Mouse (Mus musculus) forebrain, embryonic 11.5 days (tissue): Measurements from ENCODE around the gene Ercc1. TPM values are rescaled to one million over a fixed set of nuclear protein-coding genes. Genes with fewer than 3 reads are reported as not detected.

Source experiments
- ATAC-seq: fragments of 200-750 bp; cut with Nextera tagmentation; replicated peaks from 2 replicates; pipeline ENCODE4 v1.8.0; 2017; ENCODE audit warnings: moderate TSS enrichment; ENCODE audit not compliant: low FRiP score
- DNase-seq: peaks from one replicate; pipeline ENCODE4 v3.0.0-alpha.2; 2017; ENCODE audit warnings: low spot score
- H3K27ac ChIP-seq: fragments of 300-500 bp; sonication (generic); 2 replicates; pipeline ENCODE4 v1.5.1; 2014; ENCODE audit warnings: low read depth, low read length
- H3K27me3 ChIP-seq: fragments of 300-500 bp; sonication (generic); 2 replicates; pipeline ENCODE4 v1.6.1; 2014; ENCODE audit warnings: mild to moderate bottlenecking, low read length, mixed read lengths; ENCODE audit not compliant: control insufficient read depth, insufficient read depth
- H3K36me3 ChIP-seq: fragments of 300-500 bp; sonication (generic); 2 replicates; pipeline ENCODE4 v1.6.1; 2014; ENCODE audit warnings: mild to moderate bottlenecking, low read length, moderate library complexity, mixed read lengths; ENCODE audit not compliant: control insufficient read depth, insufficient read depth
- H3K4me1 ChIP-seq: fragments of 300-500 bp; sonication (generic); replicated peaks from 2 replicates; pipeline ENCODE4 v1.6.1; 2014; ENCODE audit warnings: low read length, mixed read lengths; ENCODE audit not compliant: control insufficient read depth, insufficient read depth
- H3K4me2 ChIP-seq: fragments of 300-500 bp; sonication (generic); 2 replicates; pipeline ENCODE4 v1.6.1; 2014; ENCODE audit warnings: low read depth, mild to moderate bottlenecking, low read length, moderate library complexity, mixed read lengths; ENCODE audit not compliant: severe bottlenecking
- H3K4me3 ChIP-seq: fragments of 300-500 bp; sonication (generic); 2 replicates; pipeline ENCODE4 v1.5.1; 2014; ENCODE audit warnings: low read depth, low read length
- H3K9ac ChIP-seq: fragments of 300-500 bp; sonication (generic); 2 replicates; pipeline ENCODE4 v1.6.1; 2014; ENCODE audit warnings: low read length
- H3K9me3 ChIP-seq: fragments of 300-500 bp; sonication (generic); 2 replicates; pipeline ENCODE4 v1.6.1; 2016; ENCODE audit warnings: low read length, mixed read lengths; ENCODE audit not compliant: control insufficient read depth
- WGBS: fragments of 180-500 bp; shearing (Covaris S2); extraction: QIAGEN DNeasy Blood & Tissue Kit; methylation state at CpG from one replicate; pipeline ENCODE4 v1.1.7; 2014; 5-methylcytosine and 5-hydroxymethylcytosine counted together
- polyA plus RNA-seq: library from polyadenylated mRNA; unstranded; fragments of >200 nt; fragmentation: Nextera tagmentation; extraction: Ambion mirVana; gene quantifications from 2 replicates; pipeline ENCODE4 v1.2.1, GENCODE M21; 2014

Ercc1 gene
- polyA plus RNA-seq, 1 experiment from 2014 or later: 94.4 TPM

DNA sequence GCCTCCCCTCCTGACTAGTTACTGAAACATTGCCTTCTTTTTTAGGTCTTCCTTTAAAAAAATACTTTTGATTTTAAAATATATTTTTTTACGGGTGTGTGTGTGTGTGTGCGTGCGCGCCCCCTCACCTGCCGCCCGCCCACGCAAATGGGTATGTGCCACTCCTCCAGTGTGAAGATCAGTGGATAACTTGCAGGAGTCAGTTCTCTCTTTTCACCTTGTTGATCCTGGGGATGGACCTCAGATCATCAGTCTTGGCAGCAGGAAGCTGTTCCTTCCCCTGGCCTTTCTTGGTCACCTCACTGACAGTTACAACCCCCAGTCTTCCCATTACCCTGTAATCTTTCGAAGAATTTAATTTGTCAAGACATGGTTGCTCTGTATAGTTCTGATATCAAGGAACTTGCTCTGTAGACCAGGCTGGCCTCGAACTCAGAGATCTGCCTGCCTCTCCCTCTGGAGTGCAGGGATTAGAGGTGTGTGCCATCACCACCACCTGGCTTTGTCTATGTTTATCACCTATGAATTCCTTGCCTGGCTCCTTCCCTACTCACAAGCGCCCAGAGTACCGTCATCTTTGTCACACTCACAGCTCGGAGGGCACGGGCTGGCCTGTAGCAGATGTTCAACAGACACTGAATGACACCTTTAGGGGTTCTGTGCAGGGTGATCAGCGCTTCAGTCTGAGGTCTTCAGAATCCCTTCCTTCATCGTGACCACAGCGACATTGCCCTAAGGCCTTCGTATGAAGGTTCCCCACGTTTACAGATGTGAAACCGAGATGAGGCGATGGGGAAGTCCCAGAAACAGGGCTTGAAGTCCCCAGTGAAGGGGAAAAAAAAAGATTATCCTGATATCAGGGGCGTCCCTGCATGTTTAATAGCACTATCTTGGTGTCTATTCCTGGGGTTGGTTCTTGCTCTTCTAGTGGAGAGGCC is 19.0 kb upstream of the Ercc1 start:
- Histone ChIP-seq H3K4me2 (no peak overlapping the region; the same call in 1 of the 2 replicates), H3K9me3 (no peaks in the 10 kb centered on the region), H3K9ac (no peak overlapping the region), H3K4me3 (no peak overlapping the region), H3K27me3 (no peaks in the 10 kb centered on the region), H3K27ac (no peak overlapping the region), H3K36me3 (no peaks in the 10 kb centered on the region), H3K4me1 (peaks cover 12% of the 10 kb centered on the region; the same call in 1 of the 2 replicates)
- ATAC-seq: no peak
- WGBS: 74% methylated on average over 21 of the region's 21 CpGs
- no peak for DNase-seq

DNA sequence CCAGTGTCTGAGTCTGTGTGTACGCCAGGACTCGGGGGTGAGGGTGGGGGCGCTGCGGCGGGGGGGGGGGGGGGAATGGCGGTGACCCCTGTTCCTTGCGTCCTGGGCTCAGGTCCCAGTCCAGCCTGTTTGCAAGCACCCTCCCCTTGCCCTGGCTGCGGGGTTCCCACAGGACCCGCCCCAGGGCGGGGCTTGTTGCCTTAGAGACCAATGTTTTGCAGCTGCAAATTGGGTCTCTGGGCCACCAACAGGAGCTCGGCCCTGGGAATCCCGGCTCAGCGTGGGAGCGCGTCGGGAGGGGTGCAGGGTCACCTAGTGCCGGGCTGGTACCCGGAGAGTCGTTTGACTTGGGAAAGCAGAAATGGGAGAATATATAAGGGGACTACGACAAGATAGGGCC is 18.2 kb upstream of the Ercc1 start:
- no peaks in the 10 kb centered on the region for H3K27me3 ChIP-seq
- H3K9me3 ChIP-seq: no peaks in the 10 kb centered on the region
- H3K9ac ChIP-seq: 0 out of 2 replicates have a peak overlapping the region, but pooled peaks have one; percentile 10
- WGBS: 1% methylated on average over 19 of the region's 20 CpGs
- peaks cover 12% of the 10 kb centered on the region; the same call in 1 of the 2 replicates for H3K4me1 ChIP-seq
- peak; percentile 90 for DNase-seq
- H3K36me3 ChIP-seq: no peaks in the 10 kb centered on the region
- peak overlapping the region; percentile 33 for H3K4me3 ChIP-seq
- H3K4me2 ChIP-seq: peak overlapping the region; percentile 62
- no peak overlapping the region for H3K27ac ChIP-seq
- peak; percentile 74 for ATAC-seq

- DNase-seq (peak; percentile 90), ATAC-seq (peak; percentile 75)
- Histone ChIP-seq H3K4me3 (peak overlapping the region; percentile 33), H3K9ac (peak overlapping the region; percentile 45), H3K27me3 (no peaks in the 10 kb centered on the region), H3K9me3 (no peaks in the 10 kb centered on the region), H3K4me2 (peak overlapping the region; percentile 62), H3K4me1 (peaks cover 12% of the 10 kb centered on the region; the same call in 1 of the 2 replicates), H3K27ac (peak overlapping the region; percentile 55; the same call in 1 of the 2 replicates), H3K36me3 (no peaks in the 10 kb centered on the region)
- 1% methylated on average over 22 of the region's 22 CpGs for WGBS
Observed at GRCm38 (mm10) chr7:19327128-19327527, 17.4 kb upstream of the Ercc1 start.

- DNase-seq (peak; percentile 53), ATAC-seq (no peak)
- H3K9me3 ChIP-seq: no peaks in the 10 kb centered on the region
- H3K27ac ChIP-seq: no peak overlapping the region
- no peak overlapping the region for H3K4me3 ChIP-seq
- H3K4me2 ChIP-seq: peak overlapping the region; percentile 62; the same call in 1 of the 2 replicates
- peak overlapping the region; percentile 45; the same call in 1 of the 2 replicates for H3K9ac ChIP-seq
- no peaks in the 10 kb centered on the region for H3K36me3 ChIP-seq
- peaks cover 12% of the 10 kb centered on the region; the same call in 1 of the 2 replicates for H3K4me1 ChIP-seq
- no peaks in the 10 kb centered on the region for H3K27me3 ChIP-seq
- WGBS: 77% methylated on average over 5 of the region's 5 CpGs
Observed at GRCm38 (mm10) chr7:19327782-19328181, 16.8 kb upstream of the Ercc1 start.

DNA sequence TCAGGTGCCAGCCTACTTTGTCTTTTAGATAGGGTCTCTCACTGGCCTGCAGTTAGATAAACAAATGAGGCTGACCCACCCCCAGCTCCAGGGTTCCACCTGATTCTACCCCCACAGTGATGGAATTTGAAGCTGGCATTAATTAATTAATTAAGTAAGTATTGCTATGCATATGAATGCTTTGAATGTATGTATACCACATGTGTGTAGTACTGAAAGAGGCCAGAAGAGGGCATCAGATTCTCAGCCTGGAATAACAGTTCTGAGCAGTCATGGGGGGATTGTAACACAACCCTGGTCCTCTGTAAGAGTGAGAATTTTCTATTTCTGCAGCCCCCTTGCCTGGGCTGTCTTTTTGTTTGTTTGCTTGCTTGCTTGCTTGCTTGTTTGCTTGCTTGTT is 16.2 kb upstream of the Ercc1 start:
- Histone ChIP-seq H3K9ac (no peak overlapping the region), H3K4me3 (no peak overlapping the region), H3K9me3 (no peaks in the 10 kb centered on the region), H3K27ac (no peak overlapping the region), H3K36me3 (no peaks in the 10 kb centered on the region), H3K4me2 (no peak overlapping the region), H3K4me1 (peaks cover 12% of the 10 kb centered on the region; the same call in 1 of the 2 replicates), H3K27me3 (no peaks in the 10 kb centered on the region)
- no peak for ATAC-seq
- no peak for DNase-seq

DNA sequence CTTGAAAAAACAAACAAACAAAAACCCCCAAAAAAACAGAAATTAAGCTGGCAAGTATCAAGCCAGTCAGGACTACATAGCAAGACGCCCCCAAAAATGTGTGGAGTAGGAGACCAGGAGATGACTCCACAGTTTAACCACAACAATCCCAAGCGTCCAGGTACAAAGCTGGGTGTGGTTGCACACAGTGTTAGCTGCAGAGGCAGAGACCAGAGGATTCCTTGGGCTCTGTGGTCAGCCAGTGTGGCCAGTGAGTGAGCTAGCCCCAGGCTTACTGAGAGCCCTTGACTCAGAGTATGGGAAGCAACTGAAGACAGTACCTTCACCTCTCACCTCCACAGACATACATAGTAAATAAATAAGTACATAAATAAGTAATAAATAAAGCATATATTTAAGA is 12.7 kb upstream of the Ercc1 start:
- H3K36me3 ChIP-seq: no peaks in the 10 kb centered on the region
- peaks cover 7% of the 10 kb centered on the region; the same call in 1 of the 2 replicates for H3K4me1 ChIP-seq
- no peak overlapping the region for H3K27ac ChIP-seq
- WGBS: 73% methylated on average over 2 of the region's 2 CpGs
- H3K27me3 ChIP-seq: no peaks in the 10 kb centered on the region
- ATAC-seq (no peak), DNase-seq (no peak)
- H3K9me3 ChIP-seq: no peaks in the 10 kb centered on the region
- no peak overlapping the region for H3K9ac ChIP-seq
- H3K4me2 ChIP-seq: no peak overlapping the region
- H3K4me3 ChIP-seq: no peak overlapping the region

- Histone ChIP-seq H3K27me3 (no peaks in the 10 kb centered on the region), H3K9ac (peak overlapping the region; percentile 52), H3K36me3 (no peaks in the 10 kb centered on the region), H3K4me2 (peak overlapping the region; percentile 56), H3K27ac (no peak overlapping the region; the same call in 1 of the 2 replicates), H3K4me3 (peak overlapping the region; percentile 38), H3K9me3 (no peaks in the 10 kb centered on the region), H3K4me1 (peaks cover 1% of the 10 kb centered on the region; the same call in 1 of the 2 replicates)
- ATAC-seq: peak; percentile 38; the same call in 1 of the 2 replicates
- WGBS: under 1% methylated on average over 52 of the region's 52 CpGs
- DNase-seq: peak; percentile 78
Observed at GRCm38 (mm10) chr7:19332709-19333352, 11.7 kb upstream of the Ercc1 start.

GRCm38 (mm10) chr7:19335583-19335982 is 9.0 kb upstream of the Ercc1 start:
- Histone ChIP-seq H3K4me2 (no peak overlapping the region), H3K36me3 (no peaks in the 10 kb centered on the region), H3K4me1 (no peaks in the 10 kb centered on the region), H3K9ac (no peak overlapping the region), H3K9me3 (no peaks in the 10 kb centered on the region), H3K27ac (no peak overlapping the region), H3K4me3 (no peak overlapping the region), H3K27me3 (no peaks in the 10 kb centered on the region)
- DNase-seq (no peak), ATAC-seq (no peak)
- WGBS: 40% methylated on average over 3 of the region's 3 CpGs
